Mouse (Mus musculus) layer of hippocampus, adult 8-10 months (tissue): ENCODE results near the gene Tpcn2. TPM values are rescaled to one million over a fixed set of nuclear protein-coding genes. Genes with fewer than 3 reads are reported as not detected.
A peak's percentile ranks its signal among the peaks of the same experiment; 100 is the strongest.

Experiments
- DNase-seq, 2 experiments: peaks; one replicate each; pipeline ENCODE4 v3.0.0; 2022; ENCODE audit warnings: low spot score in 2 of 2
- total RNA-seq, 4 experiments: library from RNA; stranded (reverse); gene quantifications; 2 replicates each; pipeline ENCODE4 v1.2.4; 2022

The Tpcn2 gene
- total RNA-seq, 4 experiments from 2014 or later = 8.3 to 14.3 (median 10.5) TPM

GRCm38 (mm10) chr7:145299562-145300320 is 15.9 kb upstream of the Tpcn2 start:
- DNase-seq = no peak

GRCm38 (mm10) chr7:145298666-145299490 is 15.1 kb upstream of the Tpcn2 start:
- DNase-seq = no peak

GRCm38 (mm10) chr7:145293859-145294258 is 10.0 kb upstream of the Tpcn2 start:
- DNase-seq = no peak

- DNase-seq = no peak
These were observed 8.9 kb upstream of the Tpcn2 start for GRCm38 (mm10) chr7:145292726-145293125.

GRCm38 (mm10) chr7:145291847-145292246 is 8.0 kb upstream of the Tpcn2 start:
- no peak for DNase-seq

DNA sequence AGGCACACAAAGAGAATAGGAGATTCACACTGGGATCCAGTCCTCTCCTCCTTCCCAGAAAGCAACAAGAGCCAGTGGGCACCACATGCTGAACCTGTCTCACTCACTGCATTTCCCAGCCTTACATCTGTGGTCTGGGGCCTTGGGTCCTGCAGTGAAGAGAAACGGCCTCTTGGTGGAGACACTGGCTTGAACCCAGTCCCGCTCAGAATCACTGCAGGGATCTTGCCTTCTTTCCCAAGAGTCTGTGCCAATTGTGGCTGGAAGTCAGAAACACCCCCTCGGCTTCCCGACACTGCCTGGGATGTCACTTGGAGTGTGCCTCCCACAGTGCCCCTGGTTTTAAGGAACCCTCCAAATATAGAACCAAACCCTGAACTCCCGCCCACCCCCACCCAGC is 5.5 kb upstream of the Tpcn2 start:
- no peak for DNase-seq

- DNase-seq = no peak
These were observed 3.6 kb upstream of the Tpcn2 start for GRCm38 (mm10) chr7:145287410-145287809.

DNA sequence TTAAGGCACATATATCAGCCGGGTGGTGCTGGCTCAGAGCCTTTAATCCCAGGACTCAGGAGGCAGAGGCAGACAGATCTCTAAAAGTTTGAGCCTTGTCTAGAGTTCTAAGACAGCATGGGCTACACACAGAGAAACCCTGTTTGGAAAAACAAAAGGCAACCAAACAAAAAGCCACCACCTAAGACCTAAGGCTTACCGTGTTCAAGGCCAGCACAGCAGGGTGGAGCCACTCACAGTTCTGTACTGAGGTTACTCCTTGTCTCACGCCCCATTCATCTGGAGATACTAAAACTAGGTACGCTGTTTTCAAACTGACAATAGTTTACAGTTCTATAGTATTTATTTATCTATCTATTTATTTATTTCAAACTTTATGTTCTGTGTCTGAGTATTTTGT is 1.7 kb upstream of the Tpcn2 start:
- no peak for DNase-seq

DNA sequence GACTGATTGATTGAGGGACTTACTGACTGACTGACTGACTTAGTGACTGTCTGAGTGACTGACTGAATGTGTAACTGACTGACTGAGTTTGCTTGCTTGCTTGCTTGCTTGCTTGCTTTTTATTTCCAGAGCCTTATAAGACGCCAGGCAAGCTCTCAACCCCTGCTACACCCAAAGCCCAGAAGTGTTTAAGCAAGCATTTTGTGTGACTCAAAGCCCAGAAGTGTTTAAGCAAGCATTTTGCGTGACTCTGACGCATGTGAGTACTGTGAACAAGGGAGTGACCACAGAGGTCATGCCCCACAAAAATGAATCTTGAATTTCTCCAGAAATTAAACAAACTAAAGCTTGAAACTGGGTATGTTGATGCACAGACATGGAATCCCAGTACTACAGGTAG is 482 bp upstream of the Tpcn2 start:
- no peak for DNase-seq

- no peak for DNase-seq
These were observed 770 bp downstream of the Tpcn2 start for GRCm38 (mm10) chr7:145283041-145283440.

DNA sequence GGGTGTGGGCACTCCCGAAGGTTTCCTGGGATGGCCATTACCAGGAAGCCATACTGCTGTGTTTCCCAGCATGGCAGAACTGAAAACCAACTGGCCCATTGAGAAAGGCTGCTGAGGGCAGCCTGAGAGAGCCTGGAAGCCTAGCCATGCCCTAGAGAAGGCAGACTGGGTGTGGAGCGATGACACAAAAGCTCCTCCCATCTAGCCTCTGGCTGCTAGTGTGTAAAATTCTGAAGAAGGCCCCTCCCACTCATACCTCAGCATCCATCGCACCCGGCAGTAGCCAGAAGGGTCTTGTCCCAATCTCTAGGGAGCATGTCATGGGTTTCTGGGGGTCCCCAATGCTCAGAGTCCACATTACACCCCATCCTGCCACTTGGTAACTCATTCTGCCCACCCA is 2.4 kb downstream of the Tpcn2 start:
- no peak for DNase-seq

GRCm38 (mm10) chr7:145275488-145275887 is 8.3 kb downstream of the Tpcn2 start:
- no peak for DNase-seq

DNA sequence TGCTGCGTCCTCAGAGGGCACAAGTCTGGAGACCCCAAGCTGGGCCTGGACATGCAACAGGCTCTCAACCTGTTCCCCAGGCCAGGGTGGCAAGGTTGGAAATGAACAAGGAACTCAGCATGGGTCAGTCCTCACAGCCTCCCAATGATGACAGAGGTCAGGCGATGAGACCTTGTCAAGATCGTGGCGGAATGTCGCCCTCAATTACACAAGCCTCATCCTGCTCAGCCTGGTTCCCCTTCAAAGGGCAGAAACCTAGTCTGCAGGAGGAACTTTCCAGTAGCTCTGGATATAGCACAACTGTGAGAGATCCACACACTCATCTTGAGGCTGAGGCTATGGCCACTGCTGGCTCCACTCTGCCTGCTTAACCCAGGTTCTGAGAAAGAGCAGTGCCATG is 12.9 kb downstream of the Tpcn2 start:
- no peak for DNase-seq

DNA sequence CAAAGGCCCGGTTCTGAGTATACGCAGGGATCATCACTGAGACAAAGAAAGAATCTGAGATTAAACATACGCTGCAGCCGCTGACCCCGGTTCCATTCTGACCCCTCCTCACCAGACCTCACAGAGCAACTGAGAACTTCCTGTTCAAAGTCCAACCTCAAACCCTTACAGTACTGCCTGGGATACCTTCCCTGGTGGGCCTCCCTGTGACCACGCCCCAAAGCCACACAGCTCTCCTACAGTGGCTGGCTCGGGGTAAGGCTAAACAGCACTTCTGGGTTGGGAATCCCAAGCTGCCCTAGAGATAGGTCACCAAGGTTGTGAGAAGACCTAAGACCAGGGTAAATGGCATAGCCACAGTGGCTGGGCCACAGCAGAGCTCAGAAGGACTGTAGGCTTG is 14.9 kb downstream of the Tpcn2 start:
- no peak for DNase-seq

DNA sequence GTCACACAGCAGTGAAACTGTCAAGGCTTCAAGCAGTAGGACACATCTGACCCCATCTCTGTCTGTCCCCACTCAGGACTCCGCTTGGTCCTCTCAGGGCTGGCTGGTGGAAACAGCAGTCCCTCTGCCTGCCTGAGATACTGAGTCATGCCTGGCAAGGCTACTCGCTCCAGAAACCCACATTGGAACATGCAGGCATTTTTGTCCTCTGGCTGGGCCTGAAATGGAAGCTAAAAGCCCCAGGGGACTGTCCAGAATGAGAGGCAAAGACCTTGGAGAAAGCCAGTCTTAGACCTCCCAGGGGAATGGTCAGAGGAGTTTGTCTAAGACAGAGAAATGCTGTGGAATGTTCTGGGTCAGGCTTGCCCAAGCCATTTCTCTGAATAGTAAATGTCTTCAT is 17.8 kb downstream of the Tpcn2 start:
- DNase-seq = no peak

GRCm38 (mm10) chr7:145264202-145264601 is 19.6 kb downstream of the Tpcn2 start:
- no peak for DNase-seq

DNA sequence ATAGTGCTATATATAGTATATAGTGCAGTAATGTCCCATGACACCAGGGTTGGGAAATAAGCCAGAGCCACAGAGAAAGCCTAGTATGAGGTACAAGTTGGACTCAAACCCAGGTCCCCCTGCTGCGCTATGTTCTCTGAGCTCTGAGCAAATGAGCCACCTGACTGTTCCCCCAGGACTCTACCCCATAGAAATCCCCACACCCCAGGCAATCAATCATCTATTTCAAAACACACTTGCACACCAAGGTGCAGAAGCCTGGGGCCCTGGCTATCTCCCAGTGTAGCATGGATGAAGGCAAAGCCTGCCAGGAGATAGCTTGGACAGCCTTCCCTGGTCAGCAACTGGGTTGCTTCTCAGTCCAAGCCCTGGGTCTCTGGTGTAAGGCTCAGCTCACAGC is 27.7 kb downstream of the Tpcn2 start:
- DNase-seq = no peak

DNA sequence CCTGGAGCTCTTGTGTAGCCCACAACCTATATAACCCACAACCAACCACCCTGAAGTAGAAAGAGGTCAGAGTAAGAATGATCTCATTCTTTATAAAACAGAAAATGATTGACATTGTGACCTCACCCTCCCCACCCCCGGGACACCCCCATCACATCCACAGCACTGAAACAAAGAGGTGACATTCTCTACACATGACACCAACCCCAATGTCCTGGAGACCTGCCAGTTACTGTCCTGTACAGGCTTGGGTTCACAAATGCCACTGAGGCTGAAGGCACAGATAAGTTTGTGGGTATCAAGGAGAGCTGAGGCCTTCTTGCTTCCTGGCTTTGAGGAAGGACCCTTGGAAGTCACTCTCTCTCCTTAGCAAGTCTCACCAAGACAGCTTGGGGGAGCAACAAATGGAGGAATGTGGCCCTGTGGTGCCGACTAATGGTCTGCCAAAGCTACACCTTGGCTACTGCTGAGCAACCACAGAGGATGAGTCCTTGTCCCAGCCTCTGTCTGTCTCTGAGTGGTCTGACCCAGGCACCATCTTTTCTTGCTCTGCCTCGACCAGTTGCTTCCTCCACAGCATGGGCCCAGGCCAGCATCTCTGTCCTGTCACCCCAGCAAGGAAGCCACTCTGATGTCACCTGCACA is 29.7 kb downstream of the Tpcn2 start:
- DNase-seq = no peak

DNA sequence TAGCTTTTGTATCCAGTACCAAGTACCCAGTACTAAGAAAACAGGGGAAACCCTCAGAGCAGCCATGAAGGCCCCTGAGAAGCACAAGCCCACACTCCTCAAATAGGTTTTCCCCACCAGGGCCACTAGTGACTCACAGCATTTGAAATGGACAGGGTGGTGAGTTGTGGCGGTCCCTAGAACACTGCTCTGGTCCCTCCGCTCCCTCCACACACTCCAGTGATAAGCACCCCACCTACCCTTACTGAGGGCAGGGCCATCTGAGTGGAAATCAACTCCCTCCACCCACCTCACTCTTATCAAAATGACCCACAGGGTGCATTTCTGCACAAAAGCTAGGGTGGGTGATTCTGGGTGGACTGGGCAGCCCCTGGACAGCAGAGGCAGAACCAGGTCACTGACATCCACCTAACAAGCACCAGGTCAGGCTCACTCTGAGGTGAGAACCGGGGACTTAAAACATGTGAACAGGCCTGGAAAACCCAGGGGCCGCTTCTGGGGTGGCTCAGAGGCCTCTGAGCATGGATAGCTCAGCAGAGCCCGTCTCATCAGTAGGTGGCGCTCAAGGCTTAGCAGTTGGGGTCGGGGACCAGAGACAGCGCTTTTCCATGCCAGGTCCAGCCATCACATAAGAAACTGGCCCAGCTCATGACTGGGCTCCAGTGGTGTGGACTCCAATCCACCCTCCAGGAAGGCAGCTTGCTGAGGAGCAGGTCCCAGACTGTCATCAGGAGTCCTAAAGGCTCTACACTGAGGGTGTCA is 30.9 kb downstream of the Tpcn2 start:
- peak; percentile 43 to 82 for DNase-seq

GRCm38 (mm10) chr7:145250225-145250624 is 33.6 kb downstream of the Tpcn2 start:
- DNase-seq = no peak

- no peak for DNase-seq
These were observed 34.9 kb downstream of the Tpcn2 start for GRCm38 (mm10) chr7:145248911-145249310.
